7 mouse cellular contexts compared by ENCODE assay signal in genomic region chr4:156030651-156031118, GRCm38 (mm10). TPM values are rescaled to one million over a fixed set of nuclear protein-coding genes. Genes with fewer than 3 reads are reported as not detected.
DNase-seq lines count a peak whose midpoint lies in the region; ATAC-seq and TF ChIP-seq lines count a peak whose summit lies in the region.

No protein-coding gene starts in this region.

- peaks cover 20% of the 10 kb centered on the region for H3K4me1 ChIP-seq in lung, postnatal 0 days (ENCODE audit: insufficient read depth, low read depth, low read length)
- peaks cover 5% of the 10 kb centered on the region for H3K4me1 ChIP-seq in embryonic facial prominence, embryonic 11.5 days (ENCODE audit: control insufficient read depth, insufficient read depth, low read length)
- H3K4me1 ChIP-seq in neural tube, embryonic 12.5 days: peaks cover 37% of the 10 kb centered on the region

- 50% methylated on average over 9 of the region's 9 CpGs for WGBS in lung, postnatal 0 days
- 69% methylated on average over 9 of the region's 9 CpGs for WGBS in embryonic facial prominence, embryonic 11.5 days
- WGBS in neural tube, embryonic 12.5 days: 71% methylated on average over 9 of the region's 9 CpGs

- TF ChIP-seq CTCF in lung, postnatal 0 days (IDR thresholded peaks at IDR 0.05): peak; percentile 16; the same call in 1 of the 2 replicates

- no peaks in the 10 kb centered on the region for H3K9me3 ChIP-seq in lung, postnatal 0 days (ENCODE audit: low read length)
- no peaks in the 10 kb centered on the region for H3K9me3 ChIP-seq in embryonic facial prominence, embryonic 11.5 days (replicated peaks; ENCODE audit: control insufficient read depth, low read length)
- no peaks in the 10 kb centered on the region for H3K9me3 ChIP-seq in neural tube, embryonic 12.5 days

- no peak for TF ChIP-seq EP300 in lung, postnatal 0 days (IDR thresholded peaks at IDR 0.05)

- peaks cover 4% of the 10 kb centered on the region; the same call in 1 of the 2 replicates for H3K27me3 ChIP-seq in lung, postnatal 0 days (replicated peaks; ENCODE audit: insufficient read depth, low read length)
- H3K27me3 ChIP-seq in embryonic facial prominence, embryonic 11.5 days (ENCODE audit: control insufficient read depth, insufficient read depth, low read length): peaks cover 13% of the 10 kb centered on the region
- peaks cover 17% of the 10 kb centered on the region for H3K27me3 ChIP-seq in neural tube, embryonic 12.5 days (replicated peaks)

- H3K4me3 ChIP-seq in lung, postnatal 0 days (ENCODE audit: low read depth, low read length): peak overlapping the region; percentile 50
- peak overlapping the region; percentile 45 for H3K4me3 ChIP-seq in embryonic facial prominence, embryonic 11.5 days (ENCODE audit: low read depth, low read length)
- peak overlapping the region; percentile 45 for H3K4me3 ChIP-seq in neural tube, embryonic 12.5 days

- ATAC-seq in lung, postnatal 0 days: no peak
- ATAC-seq in embryonic facial prominence, embryonic 11.5 days (replicated peaks; ENCODE audit: insufficient number of reproducible peaks, low FRiP score, low TSS enrichment, low read depth): no peak
- peak; percentile 48 for ATAC-seq in inflammation-experienced regulatory T-cells, adult 6 months
- 0 out of 2 replicates have a peak, but pooled peaks have one; percentile 2 for ATAC-seq in neural tube, embryonic 12.5 days (ENCODE audit: low FRiP score, low read depth)

- no peak for DNase-seq in lung, postnatal 0 days (ENCODE audit: low spot score)
- DNase-seq in lung, postnatal 36 days: no peak
- DNase-seq in embryonic facial prominence, embryonic 11.5 days (ENCODE audit: low spot score): no peak
- no peak for DNase-seq in ovary, postnatal 36 days (ENCODE audit: low spot score)
- no peak for DNase-seq in layer of hippocampus, adult 9-11 months

- peak overlapping the region; percentile 88 for H3K27ac ChIP-seq in lung, postnatal 0 days (ENCODE audit: low read length)
- peak overlapping the region; percentile 87; the same call in 1 of the 2 replicates for H3K27ac ChIP-seq in embryonic facial prominence, embryonic 11.5 days (replicated peaks; ENCODE audit: low read depth, low read length)
- no peak overlapping the region for H3K27ac ChIP-seq in neural tube, embryonic 12.5 days

- H3K36me3 ChIP-seq in lung, postnatal 0 days (ENCODE audit: insufficient read depth, low read length): no peaks in the 10 kb centered on the region
- no peaks in the 10 kb centered on the region for H3K36me3 ChIP-seq in embryonic facial prominence, embryonic 11.5 days (replicated peaks; ENCODE audit: control insufficient read depth, insufficient read depth, low read depth, low read length)
- peaks cover 24% of the 10 kb centered on the region; the same call in 1 of the 2 replicates for H3K36me3 ChIP-seq in neural tube, embryonic 12.5 days

- H3K4me2 ChIP-seq in lung, postnatal 0 days (replicated peaks; ENCODE audit: low read depth, low read length): peak overlapping the region; percentile 66
- H3K4me2 ChIP-seq in embryonic facial prominence, embryonic 11.5 days (ENCODE audit: low read depth, low read length): peak overlapping the region; percentile 64
- H3K4me2 ChIP-seq in neural tube, embryonic 12.5 days (replicated peaks): peak overlapping the region; percentile 72

- peak overlapping the region; percentile 51 for H3K9ac ChIP-seq in lung, postnatal 0 days (replicated peaks; ENCODE audit: low read depth)
- peak overlapping the region; percentile 65 for H3K9ac ChIP-seq in embryonic facial prominence, embryonic 11.5 days (replicated peaks; ENCODE audit: low read length)
- peak overlapping the region; percentile 58 for H3K9ac ChIP-seq in neural tube, embryonic 12.5 days

RNA-seq across cellular contexts. Expression of gene Tnfrsf18, which starts 4.7 kb away (rescaled TPM):
- 1.6 and 1.9 TPM in 2 replicates for polyA plus RNA-seq in lung, postnatal 0 days (2015; fragmentation: Nextera tagmentation; extraction: Ambion mirVana)
- 0.38 and 0.55 TPM in 2 replicates for polyA plus RNA-seq in embryonic facial prominence, embryonic 11.5 days (2014; fragmentation: Nextera tagmentation; extraction: Ambion mirVana)
- polyA plus RNA-seq in inflammation-experienced regulatory T-cells, adult 6 months (2017; shearing (Covaris generic)): 100 to 1,000 TPM; 603 to 779 (median 637) TPM
- polyA plus RNA-seq in neural tube, embryonic 12.5 days (2016; fragmentation: Nextera tagmentation; extraction: Ambion mirVana): 1.6 and 2.0 TPM in 2 replicates

RNA-seq across cellular contexts. Expression of gene Tnfrsf4, which starts 17.0 kb away (rescaled TPM):
- 4.9 and 5.2 TPM in 2 replicates for polyA plus RNA-seq in lung, postnatal 0 days (2015; fragmentation: Nextera tagmentation; extraction: Ambion mirVana)
- polyA plus RNA-seq in embryonic facial prominence, embryonic 11.5 days (2014; fragmentation: Nextera tagmentation; extraction: Ambion mirVana): 0.21 and 0.34 TPM in 2 replicates
- polyA plus RNA-seq in inflammation-experienced regulatory T-cells, adult 6 months (2017; shearing (Covaris generic)): 100 to 1,000 TPM; 682 to 810 (median 720) TPM
- polyA plus RNA-seq in neural tube, embryonic 12.5 days (2016; fragmentation: Nextera tagmentation; extraction: Ambion mirVana): 0.52 and 0.81 TPM in 2 replicates

RNA-seq across cellular contexts. Expression of gene Ttll10, which starts 28.5 kb away (rescaled TPM):
- 2.1 and 2.5 TPM in 2 replicates for polyA plus RNA-seq in lung, postnatal 0 days (2015; fragmentation: Nextera tagmentation; extraction: Ambion mirVana)
- 0.38 and 0.78 TPM in 2 replicates for polyA plus RNA-seq in embryonic facial prominence, embryonic 11.5 days (2014; fragmentation: Nextera tagmentation; extraction: Ambion mirVana)
- 1 to 10 TPM in 1 of 3 experiments, under 1 TPM in 2; 0.26 to 1.1 (median 0.55) TPM for polyA plus RNA-seq in inflammation-experienced regulatory T-cells, adult 6 months (2017; shearing (Covaris generic))
- polyA plus RNA-seq in neural tube, embryonic 12.5 days (2016; fragmentation: Nextera tagmentation; extraction: Ambion mirVana): 0.20 TPM in 1 of 2 replicates, not detected in the other

RNA-seq across cellular contexts. Expression of gene Sdf4, which starts 38.0 kb away (rescaled TPM):
- 155 and 166 TPM in 2 replicates for polyA plus RNA-seq in lung, postnatal 0 days (2015; fragmentation: Nextera tagmentation; extraction: Ambion mirVana)
- 137 and 150 TPM in 2 replicates for polyA plus RNA-seq in embryonic facial prominence, embryonic 11.5 days (2014; fragmentation: Nextera tagmentation; extraction: Ambion mirVana)
- polyA plus RNA-seq in inflammation-experienced regulatory T-cells, adult 6 months (2017; shearing (Covaris generic)): 100 to 1,000 TPM; 489 to 506 (median 496) TPM
- polyA plus RNA-seq in neural tube, embryonic 12.5 days (2016; fragmentation: Nextera tagmentation; extraction: Ambion mirVana): 129 and 133 TPM in 2 replicates

RNA-seq across cellular contexts. Expression of gene B3galt6, which starts 38.2 kb away (rescaled TPM):
- 6.8 TPM in 2 replicates for polyA plus RNA-seq in lung, postnatal 0 days (2015; fragmentation: Nextera tagmentation; extraction: Ambion mirVana)
- 17.8 and 18.9 TPM in 2 replicates for polyA plus RNA-seq in embryonic facial prominence, embryonic 11.5 days (2014; fragmentation: Nextera tagmentation; extraction: Ambion mirVana)
- 1 to 10 TPM in 1 of 3 experiments, under 1 TPM in 2; 0.63 to 1.0 (median 0.90) TPM for polyA plus RNA-seq in inflammation-experienced regulatory T-cells, adult 6 months (2017; shearing (Covaris generic))
- polyA plus RNA-seq in neural tube, embryonic 12.5 days (2016; fragmentation: Nextera tagmentation; extraction: Ambion mirVana): 20.2 and 20.6 TPM in 2 replicates

Comparison
In these comparisons a context has a peak if more than half of its experiments do, and no peak if none do; other contexts are left out.
1. ATAC-seq: peak in inflammation-experienced regulatory T-cells, adult 6 months (single experiment) and neural tube, embryonic 12.5 days (single experiment); none in lung, postnatal 0 days (single experiment) and embryonic facial prominence, embryonic 11.5 days (single experiment).
2. RNA of gene Tnfrsf18, which starts 4.7 kb away (polyA plus RNA-seq): 603 to 779 TPM in inflammation-experienced regulatory T-cells, adult 6 months; 1.6 to 2.0 TPM in neural tube, embryonic 12.5 days, 1.6 to 1.9 TPM in lung, postnatal 0 days and 0.38 to 0.55 TPM in embryonic facial prominence, embryonic 11.5 days; every median in the first group is over 100 times any median in the second.
3. RNA of gene Tnfrsf4, which starts 17.0 kb away (polyA plus RNA-seq): 682 to 810 TPM in inflammation-experienced regulatory T-cells, adult 6 months; 4.9 to 5.2 TPM in lung, postnatal 0 days, 0.52 to 0.81 TPM in neural tube, embryonic 12.5 days and 0.21 to 0.34 TPM in embryonic facial prominence, embryonic 11.5 days; every median in the first group is over 100 times any median in the second.
4. Peak in every context shown above with its lines, with median percentiles within 50 percentile points of each other: H3K4me2 ChIP-seq, H3K4me3 ChIP-seq and H3K9ac ChIP-seq.